Mouse (Mus musculus) frontal cortex, adult 2 months (tissue): ENCODE results near the gene Oscp1. TPM values are rescaled to one million over a fixed set of nuclear protein-coding genes. Genes with fewer than 3 reads are reported as not detected.
A peak's percentile ranks its signal among the peaks of the same experiment; 100 is the strongest.

ENCODE experiments used
- DNase-seq, 2 experiments: peaks; one replicate each; pipeline ENCODE4 v3.0.0; 2022; ENCODE audit warnings: low spot score in 1 of 2; ENCODE audit errors: extremely low spot score in 1 of 2
- polyA plus RNA-seq: library from polyadenylated mRNA; depleted of rRNA; stranded (reverse); fragments of >200 nt; gene quantifications from 2 replicates; pipeline ENCODE4 v1.2.3, GENCODE M21; 2012; rRNA removed

The Oscp1 gene
- polyA plus RNA-seq: 19.7 and 22.3 TPM in 2 replicates

GRCm38 (mm10) chr4:126058134-126058996 is at the start of gene Oscp1:
TSS of gene Oscp1 (plus strand) at chr4:126058565.
- peak; percentile 93 to 96 for DNase-seq

DNA sequence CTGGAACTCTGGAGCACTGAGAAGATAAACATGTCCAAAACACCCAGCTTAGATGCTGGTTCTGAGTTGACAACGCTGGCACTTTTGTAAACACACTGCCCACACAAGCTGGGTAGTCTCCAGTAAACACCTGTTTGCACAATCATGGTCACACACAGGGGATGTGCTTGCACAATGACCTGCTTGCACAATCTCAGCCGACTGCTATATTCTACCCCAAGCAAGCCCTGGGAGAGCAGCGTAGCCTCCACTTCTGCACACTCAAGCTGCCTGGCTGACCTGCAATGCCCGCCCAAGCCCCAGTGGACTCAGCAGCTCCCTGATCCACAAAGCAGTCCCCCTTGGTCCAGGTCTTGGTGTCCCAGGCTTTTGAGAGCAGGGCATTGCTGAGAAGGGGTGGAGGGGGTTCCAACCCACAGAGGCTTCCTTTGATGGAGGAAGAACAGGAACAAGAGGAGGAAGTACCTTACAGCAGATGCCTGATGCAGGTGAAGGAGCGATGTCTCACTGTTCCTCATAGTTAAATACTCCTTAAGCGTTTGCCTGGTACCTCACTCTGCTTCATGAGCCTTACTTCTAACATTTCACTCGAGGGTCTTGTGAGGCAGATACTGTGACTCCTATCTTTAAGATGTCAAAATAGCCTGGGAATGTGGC is 40.6 kb upstream of the Oscp1 start:
- DNase-seq: no peak

DNA sequence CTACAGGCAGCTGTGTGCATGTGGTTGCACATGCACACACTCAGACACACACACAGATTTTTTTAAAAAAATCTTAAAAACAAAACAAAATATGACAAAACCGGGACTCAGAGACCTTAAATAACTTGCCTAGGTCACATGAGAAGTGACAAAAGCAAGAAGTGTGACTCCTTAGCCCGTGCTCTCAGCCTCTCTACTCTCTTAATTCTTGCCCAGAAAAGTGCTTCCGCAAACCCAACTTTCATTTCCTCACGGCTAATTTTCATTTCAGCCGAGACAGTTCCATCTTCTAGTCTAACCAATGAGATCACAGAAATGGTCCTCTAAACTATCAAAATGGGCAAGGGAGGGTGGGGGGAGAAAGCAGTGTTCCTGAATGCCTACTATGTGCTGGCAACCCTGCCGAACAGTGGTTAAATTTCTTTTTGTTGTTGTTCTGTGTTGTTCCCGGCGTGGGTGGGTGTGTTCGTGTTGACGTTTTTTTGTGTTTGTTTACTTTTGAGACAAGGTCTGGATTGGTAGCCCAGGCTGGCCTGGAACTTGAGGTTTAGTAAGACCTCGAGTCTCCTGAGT is 39.3 kb upstream of the Oscp1 start:
- no peak for DNase-seq

- no peak for DNase-seq
These were observed 34.0 kb upstream of the Oscp1 start, which contains the start of gene Csf3r for GRCm38 (mm10) chr4:126024303-126024900. TSS of gene Csf3r (plus strand) at chr4:126024550.

- no peak for DNase-seq
These were observed 32.6 kb upstream of the Oscp1 start for GRCm38 (mm10) chr4:126025801-126026200.

GRCm38 (mm10) chr4:126027980-126028379 is 30.4 kb upstream of the Oscp1 start:
- no peak for DNase-seq

GRCm38 (mm10) chr4:126029042-126029441 is 29.3 kb upstream of the Oscp1 start:
- no peak for DNase-seq

DNA sequence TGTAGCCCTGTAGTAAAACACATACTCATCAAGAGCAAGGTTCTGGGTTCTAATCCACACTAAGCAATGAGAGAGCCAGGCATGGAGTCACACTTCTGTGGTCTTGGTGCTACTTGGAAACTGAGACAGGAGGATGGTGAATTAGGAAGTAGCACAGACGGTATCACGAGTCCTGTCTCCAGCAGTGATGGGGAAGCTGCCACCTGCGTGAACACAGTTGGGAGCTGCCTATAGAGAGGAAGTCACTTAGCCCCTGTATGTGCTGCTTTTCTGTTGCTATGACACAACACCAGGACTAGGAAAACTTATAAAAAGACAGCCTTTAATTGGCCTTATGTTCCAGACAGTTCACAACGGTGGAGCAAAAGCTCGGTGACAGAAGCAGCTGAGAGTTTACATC is 27.7 kb upstream of the Oscp1 start:
- no peak for DNase-seq

DNA sequence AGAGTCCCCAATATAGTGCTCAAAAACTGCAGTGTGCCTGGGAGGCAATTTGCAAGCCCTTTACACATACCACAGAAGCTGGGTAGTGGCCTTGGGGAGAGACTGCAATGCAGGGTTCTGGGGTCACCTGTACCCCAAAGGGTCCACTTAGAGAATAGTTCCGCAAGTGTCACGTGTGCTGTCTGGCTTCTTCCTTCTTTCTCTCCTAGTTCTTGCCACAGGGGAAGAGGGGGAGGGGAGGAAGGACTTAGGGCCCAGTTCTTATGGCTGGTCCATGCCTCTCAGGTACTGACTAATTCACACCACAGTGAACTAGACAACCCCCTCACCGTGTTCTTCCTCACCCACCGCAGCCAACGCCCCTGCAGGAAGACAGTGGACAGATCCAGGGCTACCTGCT is 23.0 kb upstream of the Oscp1 start:
- DNase-seq: no peak

DNA sequence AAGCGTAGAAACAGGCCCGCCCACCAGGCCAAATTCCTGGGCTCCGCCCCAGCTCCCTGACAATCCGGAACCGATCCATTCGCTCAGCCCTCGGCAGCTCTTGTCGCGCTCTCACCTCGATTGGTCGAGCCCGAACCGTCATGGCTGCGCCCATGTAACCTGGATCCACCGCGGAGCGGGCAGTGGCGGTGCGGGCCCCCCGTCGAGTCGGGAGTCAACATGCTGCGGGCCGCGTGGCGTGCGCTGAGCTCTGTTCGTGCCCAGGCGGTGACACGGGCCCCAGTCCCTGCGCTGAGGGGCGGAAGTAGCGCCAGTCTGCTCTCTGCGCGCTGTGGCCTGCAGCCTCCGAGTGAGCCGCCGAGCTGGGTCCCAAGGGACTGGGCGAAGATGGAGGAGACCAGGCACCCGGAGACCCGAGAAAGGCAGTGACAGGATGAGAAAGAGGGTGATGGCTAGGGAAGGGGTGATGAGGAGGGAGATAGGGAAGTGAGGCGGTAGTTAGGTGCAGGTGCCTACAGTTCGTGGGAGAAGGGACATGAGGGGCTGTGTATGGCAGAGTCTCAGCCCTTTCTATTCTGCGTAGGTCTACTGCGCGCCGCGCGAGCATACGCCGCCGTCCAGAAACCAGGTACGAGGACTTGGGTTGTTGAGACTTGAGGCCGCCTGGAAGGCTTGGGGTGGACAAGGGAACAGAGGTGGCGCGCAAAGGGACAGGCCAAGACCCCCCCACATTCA is 11.3 kb upstream of the Oscp1 start, which contains the start of gene Mrps15:
Gene Mrps15 (plus strand): TSS at position 75 of the 735 bp plus-strand sequence.
- DNase-seq: peak; percentile 76 to 88

DNA sequence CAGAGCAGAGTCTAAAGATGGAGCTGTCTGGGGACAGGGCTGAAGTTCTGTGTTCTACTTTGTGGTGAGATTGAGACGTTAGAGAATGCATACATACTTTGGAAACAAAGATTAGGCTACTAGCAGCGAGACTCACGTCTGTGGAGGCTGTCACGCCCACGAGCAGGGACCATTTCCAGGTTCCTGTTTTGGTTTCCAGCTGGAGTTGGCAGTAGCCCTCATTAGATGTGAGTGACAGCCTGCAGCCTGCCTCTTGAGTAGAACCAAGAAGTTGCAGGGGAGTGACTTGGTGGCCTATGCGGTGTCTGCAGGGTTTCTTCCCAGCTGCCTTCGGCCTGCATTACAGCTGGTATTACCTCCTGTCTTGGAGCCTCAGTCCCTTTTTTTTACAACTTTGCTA is 6.7 kb upstream of the Oscp1 start:
- peak; percentile 40 to 73 for DNase-seq

DNA sequence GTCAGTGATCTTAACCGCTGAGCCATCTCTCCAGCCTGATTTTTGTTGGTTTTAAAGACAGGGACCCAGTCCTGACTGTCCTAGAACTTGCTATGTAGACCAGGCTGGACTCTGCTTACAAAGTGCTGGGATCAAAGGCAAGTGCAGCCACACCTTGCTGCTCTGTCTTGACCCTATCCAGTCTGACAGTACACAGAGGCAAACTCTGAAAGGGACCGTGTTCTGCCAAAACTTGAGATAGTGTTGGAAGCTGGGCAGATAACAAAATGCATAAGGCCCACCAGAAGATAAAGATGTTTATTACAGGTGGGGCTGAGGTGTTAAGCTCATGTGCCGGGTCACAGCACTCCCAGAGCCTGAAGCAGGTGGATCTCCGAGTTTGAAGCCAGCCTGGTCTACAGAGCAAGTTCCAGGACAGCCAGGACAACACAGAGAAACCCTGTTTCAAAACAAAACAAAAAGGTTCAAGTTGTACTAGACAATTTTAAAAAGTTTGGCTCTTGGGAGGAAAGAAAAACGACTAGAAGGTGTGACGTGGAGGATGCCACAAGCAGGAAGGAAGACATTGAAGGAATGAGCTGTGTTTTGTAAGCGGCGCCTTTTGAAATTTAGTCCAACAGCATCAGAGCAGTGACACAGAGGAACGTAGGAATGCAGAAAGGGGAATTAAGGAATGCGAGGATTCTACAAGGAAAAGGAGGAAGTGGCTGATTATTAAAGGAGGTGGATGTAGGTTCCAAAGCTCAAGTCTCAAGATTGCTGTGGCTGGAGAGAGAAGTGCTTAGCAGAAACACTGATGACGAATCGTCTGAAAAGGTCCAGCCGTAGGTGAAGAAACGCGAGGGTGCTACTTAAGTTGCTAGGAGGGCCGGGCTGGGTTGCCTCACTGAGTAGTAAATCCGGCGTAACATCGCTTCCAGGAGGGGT is 895 bp upstream of the Oscp1 start:
- no peak for DNase-seq

GRCm38 (mm10) chr4:126058997-126059362 is 615 bp downstream of the Oscp1 start:
- DNase-seq: peak; percentile 69 to 83

DNA sequence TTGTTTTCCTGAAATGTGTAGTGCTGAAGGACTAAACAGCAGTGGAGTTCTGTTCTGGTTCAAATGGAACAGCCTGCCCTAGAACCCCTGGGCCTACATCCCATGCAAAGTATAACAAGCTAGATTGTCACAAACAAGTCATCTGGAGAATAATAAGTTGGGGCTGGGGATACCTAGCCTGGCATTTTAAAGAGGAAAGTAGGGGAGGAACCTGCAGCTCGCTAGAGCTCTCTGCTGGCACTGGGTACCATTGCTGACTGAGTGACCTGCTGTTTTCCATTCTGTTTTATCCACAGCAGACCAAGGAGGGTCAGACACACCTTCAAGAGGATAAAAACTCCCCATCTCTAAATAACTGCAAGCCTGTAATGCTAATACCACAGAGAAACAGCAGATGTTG is 4.5 kb downstream of the Oscp1 start:
- peak in 1 of 2 experiments; percentile 54 for DNase-seq

DNA sequence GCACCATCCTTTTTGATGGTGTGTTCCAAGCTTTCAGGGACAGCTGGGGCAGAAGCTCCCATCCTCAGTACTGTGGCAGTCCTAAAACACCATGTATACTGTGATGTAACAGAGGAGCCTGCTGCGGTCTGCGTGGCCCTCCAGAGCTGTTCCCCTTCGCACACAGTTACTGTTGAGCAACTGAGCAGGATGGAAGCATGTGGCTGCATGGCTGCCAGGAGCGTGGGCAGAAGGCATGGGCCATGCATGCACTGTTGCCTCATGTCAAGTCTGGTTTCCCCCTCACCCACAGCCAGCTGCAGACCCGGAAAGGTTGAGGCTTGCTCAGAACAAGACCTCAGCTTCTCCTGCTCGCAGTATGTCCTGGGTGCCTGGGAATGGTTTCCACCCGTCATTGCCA is 6.9 kb downstream of the Oscp1 start:
- peak; percentile 19 to 22 for DNase-seq

GRCm38 (mm10) chr4:126067401-126068077 is 9.2 kb downstream of the Oscp1 start:
- DNase-seq: peak in 1 of 2 experiments; percentile 27

DNA sequence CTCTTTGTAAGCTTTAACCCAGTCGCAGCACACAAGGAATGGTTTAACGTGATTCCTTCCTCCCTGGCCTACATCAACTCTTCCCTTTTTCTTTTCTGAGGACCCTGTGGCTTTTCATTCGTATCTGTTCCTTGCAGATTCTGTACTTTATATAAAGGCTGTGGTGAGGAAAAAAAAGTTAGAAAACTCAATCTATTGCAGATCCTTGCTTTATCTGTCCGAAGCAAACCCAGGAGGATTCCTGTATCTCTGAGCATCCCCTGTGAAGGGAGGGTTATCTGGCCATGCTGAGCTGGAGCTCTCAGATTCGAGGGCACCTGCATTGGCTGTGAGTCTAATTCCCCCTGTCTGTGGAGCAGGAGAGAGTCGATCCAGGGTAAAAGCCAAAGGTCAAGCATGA is 10.5 kb downstream of the Oscp1 start:
- DNase-seq: no peak

GRCm38 (mm10) chr4:126077833-126078232 is 19.5 kb downstream of the Oscp1 start:
- DNase-seq: no peak

DNA sequence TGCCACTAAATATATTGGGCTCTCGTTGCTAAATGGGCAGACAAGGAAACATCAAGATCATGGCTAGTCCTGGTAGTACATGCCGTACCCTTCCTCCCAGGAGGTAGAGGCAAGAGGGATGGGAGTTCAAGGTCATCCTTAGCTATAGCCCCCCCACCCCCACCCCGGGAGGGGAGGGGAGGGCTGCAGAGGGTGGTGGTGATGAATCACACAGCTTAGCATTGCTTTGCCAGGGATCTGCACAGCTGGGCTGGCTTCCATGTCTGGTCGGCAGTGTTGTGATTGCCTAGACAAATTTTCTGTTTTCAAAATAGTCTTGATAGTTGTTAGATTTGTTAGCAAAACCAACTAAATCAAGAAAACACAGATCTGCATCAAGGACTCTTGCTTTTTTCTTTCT is 20.9 kb downstream of the Oscp1 start:
- no peak for DNase-seq
